Mouse (Mus musculus): ENCODE data around the gene Olfr1197. TPM values are rescaled to one million over a fixed set of nuclear protein-coding genes. Genes with fewer than 3 reads are reported as not detected.

The Olfr1197 gene
- total RNA-seq (2014; rRNA removed; ENCODE audit: low replicate concordance) (not detected in 2 replicates), polyA plus RNA-seq (2015; fragmentation: Nextera tagmentation; extraction: Ambion mirVana) (not detected in 2 replicates)

DNA sequence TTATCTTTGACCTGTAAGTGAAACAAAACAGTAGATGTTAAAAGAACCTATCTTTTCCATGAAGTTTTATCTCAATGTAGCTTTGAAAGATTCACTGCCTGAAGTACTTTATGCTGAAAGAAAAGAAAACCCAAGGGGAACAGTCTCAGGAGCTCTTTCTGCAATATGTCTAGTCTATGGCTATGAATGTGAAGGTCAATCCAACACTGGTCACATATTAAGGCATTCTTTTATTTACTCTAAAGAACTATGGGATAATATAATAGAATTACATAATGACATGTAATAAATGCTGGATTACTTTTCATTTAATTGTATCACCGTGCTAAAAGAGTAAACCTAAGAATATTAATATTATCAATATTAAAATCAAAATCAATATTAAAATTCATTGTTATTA is at the start of gene Olfr1197:
Gene Olfr1197, minus strand, starts transcription at position 101 of the 400 bp plus-strand sequence.
- DNase-seq (ENCODE audit: low spot score) = no peak
- no peaks in the 10 kb centered on the region for H3K4me1 ChIP-seq (ENCODE audit: control insufficient read depth, insufficient read depth)
- 59% methylated on average over 1 of the region's 1 CpGs for WGBS
- H3K27me3 ChIP-seq (ENCODE audit: control insufficient read depth, insufficient read depth, low read length) = no peaks in the 10 kb centered on the region
- TF ChIP-seq EP300 (IDR thresholded peaks at IDR 0.05; ENCODE audit: low read depth) = no peak
- TF ChIP-seq CTCF (IDR thresholded peaks at IDR 0.05; ENCODE audit: low read depth) = no peak
- no peaks in the 10 kb centered on the region for H3K36me3 ChIP-seq (replicated peaks; ENCODE audit: control insufficient read depth, insufficient read depth, low read length)
- H3K9me3 ChIP-seq (replicated peaks; ENCODE audit: control insufficient read depth, low read length) = no peaks in the 10 kb centered on the region
- no peak within 1 kb of the TSS for H3K4me2 ChIP-seq (ENCODE audit: low read depth, low read length)
- no peak within 1 kb of the TSS for H3K9ac ChIP-seq (replicated peaks; ENCODE audit: low read depth, low read length)
- H3K4me3 ChIP-seq (ENCODE audit: low read depth, low read length) = no peak within 1 kb of the TSS
- no peak within 1 kb of the TSS for H3K27ac ChIP-seq (ENCODE audit: low read depth)
- no peak for ATAC-seq (ENCODE audit: insufficient read depth, low read depth)

DNA sequence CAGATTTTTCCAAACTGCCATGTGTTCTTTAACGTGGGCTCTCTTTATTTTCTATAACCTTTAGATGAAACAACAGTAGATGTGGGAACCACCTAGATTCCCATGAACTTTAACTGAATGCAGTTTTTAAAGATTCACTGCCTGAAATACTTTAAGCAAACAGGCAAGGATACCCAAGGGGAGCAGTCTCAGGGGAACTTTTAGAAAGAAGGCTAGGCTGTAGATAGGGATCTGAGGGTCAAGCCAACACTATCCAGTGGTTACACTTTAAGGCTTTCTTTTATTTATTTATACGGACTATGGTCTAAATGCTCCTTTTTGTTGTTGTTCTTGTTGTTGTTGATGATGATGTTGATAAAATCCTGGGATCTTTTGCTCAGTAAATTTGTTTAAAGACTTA is 38.2 kb upstream of the Olfr1197 start, which contains the start of gene Olfr1200:
Gene Olfr1200, minus strand, starts transcription at position 101 of the 400 bp plus-strand sequence.
- ATAC-seq (ENCODE audit: insufficient read depth, low read depth) = no peak
- no peak within 1 kb of the TSS for H3K4me3 ChIP-seq (ENCODE audit: low read depth, low read length)
- H3K36me3 ChIP-seq (replicated peaks; ENCODE audit: control insufficient read depth, insufficient read depth, low read length) = no peaks in the 10 kb centered on the region
- no peak for TF ChIP-seq EP300 (IDR thresholded peaks at IDR 0.05; ENCODE audit: low read depth)
- TF ChIP-seq CTCF (IDR thresholded peaks at IDR 0.05; ENCODE audit: low read depth) = no peak
- no peak within 1 kb of the TSS for H3K9ac ChIP-seq (replicated peaks; ENCODE audit: low read depth, low read length)
- 64% methylated on average over 2 of the region's 2 CpGs for WGBS
- no peaks in the 10 kb centered on the region for H3K4me1 ChIP-seq (ENCODE audit: control insufficient read depth, insufficient read depth)
- H3K27ac ChIP-seq (ENCODE audit: low read depth) = no peak within 1 kb of the TSS
- H3K4me2 ChIP-seq (ENCODE audit: low read depth, low read length) = no peak within 1 kb of the TSS
- H3K9me3 ChIP-seq (replicated peaks; ENCODE audit: control insufficient read depth, low read length) = no peaks in the 10 kb centered on the region
- no peak for DNase-seq (ENCODE audit: low spot score)
- no peaks in the 10 kb centered on the region for H3K27me3 ChIP-seq (ENCODE audit: control insufficient read depth, insufficient read depth, low read length)

DNA sequence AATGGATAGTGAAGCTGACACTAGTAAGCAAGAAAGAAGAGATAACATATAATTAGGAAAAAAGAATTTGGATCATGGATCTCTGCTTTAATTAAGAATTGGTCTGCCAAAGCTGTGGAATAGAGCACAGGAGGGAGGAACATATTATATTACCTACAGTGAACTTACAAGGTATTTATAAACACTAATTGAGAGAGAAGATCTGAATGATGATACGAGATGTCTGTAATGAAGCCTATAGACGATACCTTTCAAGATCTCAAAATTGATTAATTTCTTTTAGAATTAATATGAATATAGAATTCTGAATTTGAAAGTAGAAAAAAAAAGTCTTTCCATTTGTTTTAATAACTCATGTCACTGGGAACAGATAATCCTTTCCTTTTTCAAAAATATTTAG is 28.2 kb upstream of the Olfr1197 start, which contains the start of gene Olfr1199:
Gene Olfr1199, minus strand, starts transcription at position 101 of the 400 bp plus-strand sequence.
- WGBS = 73% methylated on average over 2 of the region's 2 CpGs
- no peak for ATAC-seq (ENCODE audit: insufficient read depth, low read depth)
- no peak within 1 kb of the TSS for H3K4me3 ChIP-seq (ENCODE audit: low read depth, low read length)

GRCm38 (mm10) chr2:88751270-88751669 is 19.1 kb upstream of the Olfr1197 start, which contains the start of gene Olfr1198:
Olfr1198 (minus strand) TSS chr2:88751370.
- H3K36me3 ChIP-seq (replicated peaks; ENCODE audit: control insufficient read depth, insufficient read depth, low read length) = no peaks in the 10 kb centered on the region
- no peak within 1 kb of the TSS for H3K9ac ChIP-seq (replicated peaks; ENCODE audit: low read depth, low read length)
- DNase-seq (ENCODE audit: low spot score) (no peak), ATAC-seq (ENCODE audit: insufficient read depth, low read depth) (no peak)
- H3K4me1 ChIP-seq (ENCODE audit: control insufficient read depth, insufficient read depth) = no peaks in the 10 kb centered on the region
- H3K4me3 ChIP-seq (ENCODE audit: low read depth, low read length) = no peak within 1 kb of the TSS
- H3K4me2 ChIP-seq (ENCODE audit: low read depth, low read length) = no peak within 1 kb of the TSS
- 80% methylated on average over 2 of the region's 2 CpGs for WGBS
- no peaks in the 10 kb centered on the region for H3K27me3 ChIP-seq (ENCODE audit: control insufficient read depth, insufficient read depth, low read length)
- no peak for TF ChIP-seq EP300 (IDR thresholded peaks at IDR 0.05; ENCODE audit: low read depth)
- TF ChIP-seq CTCF (IDR thresholded peaks at IDR 0.05; ENCODE audit: low read depth) = no peak
- H3K9me3 ChIP-seq (replicated peaks; ENCODE audit: control insufficient read depth, low read length) = no peaks in the 10 kb centered on the region
- no peak within 1 kb of the TSS for H3K27ac ChIP-seq (ENCODE audit: low read depth)

More for the DNA sequence above, 28.2 kb upstream of the Olfr1197 start, which contains the start of gene Olfr1199:
- TF ChIP-seq CTCF (IDR thresholded peaks at IDR 0.05; ENCODE audit: low read depth) (no peak), EP300 (IDR thresholded peaks at IDR 0.05; ENCODE audit: low read depth) (no peak)
- Histone ChIP-seq H3K27me3 (ENCODE audit: control insufficient read depth, insufficient read depth, low read length) (no peaks in the 10 kb centered on the region), H3K9ac (replicated peaks; ENCODE audit: low read depth, low read length) (no peak within 1 kb of the TSS), H3K4me1 (ENCODE audit: control insufficient read depth, insufficient read depth) (no peaks in the 10 kb centered on the region), H3K36me3 (replicated peaks; ENCODE audit: control insufficient read depth, insufficient read depth, low read length) (no peaks in the 10 kb centered on the region), H3K27ac (ENCODE audit: low read depth) (no peak within 1 kb of the TSS), H3K4me2 (ENCODE audit: low read depth, low read length) (no peak within 1 kb of the TSS), H3K9me3 (replicated peaks; ENCODE audit: control insufficient read depth, low read length) (peaks cover 3% of the 10 kb centered on the region)
- no peak for DNase-seq (ENCODE audit: low spot score)

- 70% methylated on average over 3 of the region's 3 CpGs for WGBS
- ATAC-seq (ENCODE audit: insufficient read depth, low read depth) = no peak
- Histone ChIP-seq H3K27me3 (ENCODE audit: control insufficient read depth, insufficient read depth, low read length) (no peaks in the 10 kb centered on the region), H3K9me3 (replicated peaks; ENCODE audit: control insufficient read depth, low read length) (no peaks in the 10 kb centered on the region; the same call in 1 of the 2 replicates), H3K27ac (ENCODE audit: low read depth) (no peak overlapping the region), H3K4me1 (ENCODE audit: control insufficient read depth, insufficient read depth) (no peaks in the 10 kb centered on the region), H3K4me2 (ENCODE audit: low read depth, low read length) (no peak overlapping the region), H3K9ac (replicated peaks; ENCODE audit: low read depth, low read length) (no peak overlapping the region), H3K4me3 (ENCODE audit: low read depth, low read length) (no peak overlapping the region), H3K36me3 (replicated peaks; ENCODE audit: control insufficient read depth, insufficient read depth, low read length) (no peaks in the 10 kb centered on the region)
- DNase-seq (ENCODE audit: low spot score) = no peak
- TF ChIP-seq EP300 (IDR thresholded peaks at IDR 0.05; ENCODE audit: low read depth) = no peak
- TF ChIP-seq CTCF (IDR thresholded peaks at IDR 0.05; ENCODE audit: low read depth) = no peak
Measured at GRCm38 (mm10) chr2:88743379-88743778, 11.2 kb upstream of the Olfr1197 start.

- no peaks in the 10 kb centered on the region for H3K4me1 ChIP-seq (ENCODE audit: control insufficient read depth, insufficient read depth)
- no peak for DNase-seq (ENCODE audit: low spot score)
- no peak for TF ChIP-seq CTCF (IDR thresholded peaks at IDR 0.05; ENCODE audit: low read depth)
- no peak for TF ChIP-seq EP300 (IDR thresholded peaks at IDR 0.05; ENCODE audit: low read depth)
- H3K4me3 ChIP-seq (ENCODE audit: low read depth, low read length) = no peak within 1 kb of the TSS
- WGBS = 69% methylated on average over 2 of the region's 2 CpGs
- no peak for ATAC-seq (ENCODE audit: insufficient read depth, low read depth)
- no peaks in the 10 kb centered on the region for H3K9me3 ChIP-seq (replicated peaks; ENCODE audit: control insufficient read depth, low read length)
- no peak within 1 kb of the TSS for H3K9ac ChIP-seq (replicated peaks; ENCODE audit: low read depth, low read length)
- H3K27me3 ChIP-seq (ENCODE audit: control insufficient read depth, insufficient read depth, low read length) = no peaks in the 10 kb centered on the region
- no peak within 1 kb of the TSS for H3K4me2 ChIP-seq (ENCODE audit: low read depth, low read length)
- H3K36me3 ChIP-seq (replicated peaks; ENCODE audit: control insufficient read depth, insufficient read depth, low read length) = no peaks in the 10 kb centered on the region
- H3K27ac ChIP-seq (ENCODE audit: low read depth) = no peak within 1 kb of the TSS
Measured at GRCm38 (mm10) chr2:88704497-88704896, 27.7 kb downstream of the Olfr1197 start, which contains the start of gene Olfr1196. Olfr1196 (minus strand) TSS chr2:88704597.

Measured in heart, postnatal 0 days (tissue).